Mouse (Mus musculus): ENCODE data around the gene Zc3hav1l. TPM values are rescaled to one million over a fixed set of nuclear protein-coding genes. Genes with fewer than 3 reads are reported as not detected.

The Zc3hav1l gene
- 1 to 10 TPM; 3.6 to 4.1 TPM for total RNA-seq (2021)
- long read RNA-seq, full-length matches to known transcripts, result 2 of 2 reads
- long read RNA-seq, partial matches to known transcripts, result 0 of 2 reads
- long read RNA-seq, other reads (novel, unspliced or antisense), result 0 of 2 reads

DNA sequence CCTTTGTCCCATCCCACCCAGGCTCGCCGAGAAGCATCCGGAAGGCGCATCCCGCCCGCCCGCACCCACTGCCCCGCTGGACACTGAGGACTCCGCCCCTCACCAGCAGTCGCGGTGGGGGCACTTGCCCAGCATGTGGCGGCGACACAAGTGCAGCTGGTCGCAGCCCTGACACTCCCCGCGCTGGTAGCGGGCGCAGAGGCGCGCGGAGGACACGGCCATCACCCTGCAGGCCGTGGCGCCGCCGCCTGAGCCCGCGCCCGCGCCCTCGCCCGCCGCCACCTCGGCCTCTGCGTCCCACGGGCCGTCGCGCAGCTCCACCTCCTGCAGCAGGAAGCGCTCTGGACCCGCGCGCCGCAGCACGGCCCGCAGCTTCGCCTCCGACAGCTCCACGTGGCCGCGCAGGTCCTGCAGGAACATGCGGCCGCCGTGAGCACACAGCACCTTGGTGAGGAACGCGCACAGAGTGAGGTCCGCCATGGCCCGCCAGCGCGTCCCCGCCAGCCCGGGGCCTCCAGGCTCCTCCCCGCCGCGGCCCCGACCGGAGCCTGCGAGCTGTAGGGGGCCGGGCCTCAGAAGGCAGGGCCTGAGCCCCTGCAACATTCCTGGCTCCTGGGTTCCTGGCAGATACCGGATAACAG is at the start of gene Zc3hav1l:
Gene Zc3hav1l, minus strand, starts transcription at position 499 of the 641 bp plus-strand sequence.
- DNase-seq (ENCODE audit: low spot score in 2 of 2), result peak; percentile 68 to 76

GRCm38 (mm10) chr6:38347875-38348274 is 48.8 kb upstream of the Zc3hav1l start:
- DNase-seq (ENCODE audit: low spot score in 2 of 2), result no peak

- DNase-seq (ENCODE audit: low spot score in 2 of 2), result no peak
Observed at GRCm38 (mm10) chr6:38345796-38346195, 46.7 kb upstream of the Zc3hav1l start.

DNA sequence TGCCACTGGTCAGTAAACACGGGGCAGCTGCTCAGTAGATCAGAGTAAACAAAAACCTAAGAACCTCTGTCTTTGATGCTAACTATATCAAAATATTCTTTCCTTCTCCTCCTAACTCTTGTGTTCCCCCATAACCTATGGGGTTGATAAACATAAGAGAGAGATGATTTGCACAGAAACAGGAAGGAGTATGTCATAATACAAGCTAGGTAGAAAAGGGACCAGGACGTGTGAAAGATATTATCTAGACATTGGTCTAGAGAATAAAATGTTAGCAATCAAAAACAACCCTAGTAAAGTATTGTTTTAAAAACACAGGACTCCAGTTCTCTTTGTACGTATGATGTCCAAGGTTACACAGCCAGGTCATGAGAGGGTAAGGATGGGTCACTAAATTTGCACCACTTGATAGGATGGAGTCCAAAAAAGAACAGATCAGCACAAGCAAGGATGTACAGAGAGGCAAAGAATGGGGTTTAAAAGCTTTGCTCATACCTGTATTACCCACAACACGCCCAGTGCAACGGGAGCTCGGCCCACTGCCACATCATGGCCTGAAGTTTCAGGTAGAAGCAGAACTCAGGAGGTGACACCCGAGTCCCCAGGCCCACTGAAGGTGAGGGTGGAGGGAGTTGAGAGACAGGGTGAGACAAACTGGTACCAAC is 45.1 kb upstream of the Zc3hav1l start:
- DNase-seq (ENCODE audit: low spot score in 2 of 2), result no peak

GRCm38 (mm10) chr6:38343581-38343980 is 44.5 kb upstream of the Zc3hav1l start:
- DNase-seq (ENCODE audit: low spot score in 2 of 2), result no peak

DNA sequence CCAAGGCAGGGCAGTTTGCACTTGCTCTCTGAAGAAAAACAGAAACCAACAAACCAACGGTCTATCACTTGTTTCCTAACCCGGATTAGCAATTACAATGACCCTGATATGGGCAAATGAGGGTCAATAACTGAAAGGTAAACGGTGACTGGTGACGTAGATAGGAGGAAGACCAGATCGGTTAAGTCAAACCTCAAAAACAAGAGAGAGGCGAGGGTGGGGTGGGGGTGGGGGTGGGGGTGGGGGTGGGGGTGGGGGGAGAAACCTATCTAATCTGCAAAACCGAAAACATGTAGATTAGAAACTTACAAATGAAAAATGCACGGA is 43.6 kb upstream of the Zc3hav1l start:
- DNase-seq (ENCODE audit: low spot score in 2 of 2), result no peak

DNA sequence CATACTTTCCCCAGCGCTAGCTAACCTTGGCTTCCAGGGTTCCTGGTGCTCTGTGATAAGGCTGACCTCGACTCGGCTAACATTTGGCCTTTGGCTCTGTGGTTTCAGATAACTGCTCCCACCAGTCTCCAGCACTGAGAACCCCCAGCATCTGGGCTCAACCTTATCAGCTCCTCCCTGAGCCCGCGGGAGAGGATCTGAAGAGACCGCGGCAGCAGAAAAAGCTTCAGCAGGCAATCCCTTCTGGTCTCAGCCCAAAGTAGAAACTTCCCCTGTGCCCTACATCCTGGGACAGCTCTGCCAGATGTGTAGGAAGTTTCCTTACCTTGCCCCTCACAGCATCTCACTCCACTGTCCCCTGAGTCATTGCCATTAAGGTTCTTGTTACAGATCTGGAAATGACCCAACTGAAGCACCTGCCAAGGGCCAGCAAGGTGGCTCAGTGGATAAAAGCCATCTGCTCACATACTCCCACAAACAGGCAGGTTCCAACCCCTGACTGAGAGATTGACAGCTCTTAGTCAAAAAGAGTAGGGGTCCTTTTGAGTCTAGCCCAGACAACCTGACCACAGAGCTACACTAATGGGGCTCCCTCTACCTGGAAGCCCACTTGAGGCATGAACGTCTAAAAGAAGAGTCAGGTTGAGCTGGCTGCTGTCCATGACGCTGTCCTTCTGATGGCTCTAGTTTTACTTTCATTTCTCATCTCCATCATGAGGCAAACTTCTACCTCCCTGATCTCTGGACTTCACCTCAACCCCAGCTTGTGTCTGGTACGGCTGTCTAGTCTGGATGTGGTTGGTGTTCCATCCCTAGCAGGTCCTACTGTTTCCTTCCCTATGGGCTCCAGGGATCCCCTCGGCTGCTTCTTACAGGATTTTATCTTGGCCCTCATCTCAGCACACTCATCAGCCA is 42.9 kb upstream of the Zc3hav1l start:
- DNase-seq (ENCODE audit: low spot score in 2 of 2), result no peak

DNA sequence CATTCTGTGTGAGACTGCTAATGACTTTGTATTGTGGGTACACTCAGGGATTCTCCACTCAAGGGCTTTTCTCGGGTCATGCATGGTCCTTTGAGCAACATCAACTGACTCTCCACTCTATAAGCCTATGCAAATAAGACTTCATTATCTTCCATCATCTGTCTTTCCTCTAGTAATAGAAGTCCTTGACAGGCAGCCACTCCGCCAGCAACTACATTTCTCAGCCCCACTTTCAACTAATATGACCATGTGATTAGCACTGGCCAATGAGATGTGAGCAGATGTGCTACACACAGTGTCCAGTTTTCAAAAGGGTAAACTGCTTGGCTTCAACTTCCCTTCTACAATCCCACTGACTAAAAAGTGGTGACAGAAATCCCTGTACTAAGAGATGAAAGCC is 40.0 kb upstream of the Zc3hav1l start:
- no peak for DNase-seq (ENCODE audit: low spot score in 2 of 2)

- no peak for DNase-seq (ENCODE audit: low spot score in 2 of 2)
Observed at GRCm38 (mm10) chr6:38337951-38338350, 38.9 kb upstream of the Zc3hav1l start.

DNA sequence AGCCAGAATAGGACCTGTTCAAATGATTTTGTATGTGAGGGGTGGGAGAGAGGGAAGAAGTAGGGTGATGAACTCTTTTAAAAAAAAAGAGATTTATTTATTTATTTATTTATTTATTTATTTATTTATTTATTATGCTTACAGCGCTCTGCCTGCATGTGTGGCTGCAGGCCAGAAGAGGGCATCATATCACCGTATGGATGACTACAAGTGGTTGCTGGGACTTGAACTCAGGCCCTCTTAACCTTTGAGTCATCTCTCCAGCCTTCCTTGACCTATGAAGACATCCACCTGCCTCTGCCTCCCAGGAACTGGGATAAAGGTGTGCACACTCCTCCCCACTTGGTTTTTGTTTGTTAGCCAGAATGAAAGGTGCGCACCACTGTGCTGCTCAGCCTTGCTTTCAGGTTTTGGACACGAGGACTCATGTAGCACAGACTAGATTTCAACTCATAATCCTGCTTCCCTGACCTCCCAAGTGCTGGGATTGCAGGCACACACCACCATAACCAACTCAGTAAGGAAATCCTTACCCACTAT is 38.2 kb upstream of the Zc3hav1l start:
- DNase-seq (ENCODE audit: low spot score in 2 of 2), result no peak

- DNase-seq (ENCODE audit: low spot score in 2 of 2), result no peak
Observed at GRCm38 (mm10) chr6:38335264-38335663, 36.2 kb upstream of the Zc3hav1l start.

DNA sequence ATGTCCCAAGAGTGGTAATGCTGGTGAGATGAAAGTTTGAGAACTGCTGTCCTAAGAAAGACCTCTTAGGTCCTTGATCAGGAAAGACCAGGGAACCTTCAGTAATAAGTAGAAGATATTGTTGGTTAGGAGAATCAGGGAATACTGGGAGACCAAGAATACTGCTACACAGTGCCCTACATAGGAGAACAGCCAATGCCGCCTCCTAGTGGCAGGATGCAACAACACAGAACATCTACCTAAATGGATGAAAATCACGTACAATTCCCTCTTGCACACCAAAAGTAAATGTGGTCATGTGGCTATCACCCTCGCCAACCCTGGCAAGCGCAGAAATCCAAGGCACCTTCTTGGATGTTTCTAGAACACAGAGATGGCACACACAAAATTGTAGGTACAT is 27.5 kb upstream of the Zc3hav1l start:
- DNase-seq (ENCODE audit: low spot score in 2 of 2), result peak; percentile 44 to 65

DNA sequence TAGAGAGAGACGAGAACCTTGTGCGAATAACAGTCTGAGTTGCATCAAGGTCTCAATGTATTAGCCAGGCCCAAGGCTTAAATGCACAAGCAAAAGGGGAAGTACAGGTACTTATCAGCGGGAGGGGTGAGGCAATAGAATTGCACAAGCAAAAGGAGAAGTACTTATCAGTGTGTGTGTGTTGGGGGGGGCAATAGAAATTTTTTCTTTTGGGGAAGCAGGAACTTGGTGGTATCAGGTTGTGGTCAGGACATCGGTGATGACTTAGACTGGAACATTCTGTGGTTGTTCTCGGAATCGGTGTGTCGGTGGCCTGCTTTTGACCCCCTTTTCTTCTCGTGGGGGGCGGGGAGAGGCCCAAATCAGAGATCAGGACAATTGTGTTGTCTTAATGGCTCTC is 21.6 kb upstream of the Zc3hav1l start:
- DNase-seq (ENCODE audit: low spot score in 2 of 2), result no peak

DNA sequence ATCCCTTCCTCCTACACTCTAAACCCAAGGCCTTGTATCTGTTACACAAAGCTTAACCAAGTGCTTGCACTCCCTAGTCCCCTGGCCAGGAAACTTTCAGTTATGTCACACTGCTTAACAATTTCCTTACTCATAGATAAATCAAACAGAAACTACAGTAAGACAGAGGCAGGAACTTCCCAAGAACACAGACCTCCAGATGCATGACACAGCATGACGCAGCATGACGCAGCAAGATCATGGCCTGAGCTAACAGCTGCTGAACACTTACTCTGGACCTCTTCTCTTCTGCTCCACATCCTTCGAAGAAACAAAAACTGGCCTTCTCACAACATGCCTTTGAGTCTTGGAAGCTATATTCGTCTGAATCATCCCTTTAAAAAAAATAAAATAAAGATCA is 17.0 kb upstream of the Zc3hav1l start:
- no peak for DNase-seq (ENCODE audit: low spot score in 2 of 2)

- DNase-seq (ENCODE audit: low spot score in 2 of 2), result no peak
Observed at GRCm38 (mm10) chr6:38309741-38310140, 10.7 kb upstream of the Zc3hav1l start.

GRCm38 (mm10) chr6:38304981-38305380 is 5.9 kb upstream of the Zc3hav1l start:
- DNase-seq (ENCODE audit: low spot score in 2 of 2), result no peak

DNA sequence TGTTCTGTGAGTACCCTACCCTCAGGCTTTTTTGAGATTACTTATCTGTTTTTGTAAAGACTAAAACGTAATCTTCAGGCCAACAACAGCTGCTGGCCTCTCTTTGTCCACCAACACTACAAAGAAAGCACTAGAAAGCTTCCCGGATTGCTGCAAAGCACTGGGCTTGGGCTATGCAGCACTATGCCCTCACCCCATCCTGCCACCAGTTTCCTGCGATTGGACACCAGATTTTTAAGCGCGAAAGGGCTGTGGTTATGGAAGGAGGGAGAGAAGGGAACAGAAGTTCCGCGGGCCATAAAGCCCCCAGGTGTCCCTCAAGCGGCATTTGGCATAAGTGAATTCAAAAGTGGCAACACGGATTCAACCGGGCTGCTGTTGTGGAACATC is 818 bp downstream of the Zc3hav1l start:
- DNase-seq (ENCODE audit: low spot score in 2 of 2), result peak; percentile 12 to 25

DNA sequence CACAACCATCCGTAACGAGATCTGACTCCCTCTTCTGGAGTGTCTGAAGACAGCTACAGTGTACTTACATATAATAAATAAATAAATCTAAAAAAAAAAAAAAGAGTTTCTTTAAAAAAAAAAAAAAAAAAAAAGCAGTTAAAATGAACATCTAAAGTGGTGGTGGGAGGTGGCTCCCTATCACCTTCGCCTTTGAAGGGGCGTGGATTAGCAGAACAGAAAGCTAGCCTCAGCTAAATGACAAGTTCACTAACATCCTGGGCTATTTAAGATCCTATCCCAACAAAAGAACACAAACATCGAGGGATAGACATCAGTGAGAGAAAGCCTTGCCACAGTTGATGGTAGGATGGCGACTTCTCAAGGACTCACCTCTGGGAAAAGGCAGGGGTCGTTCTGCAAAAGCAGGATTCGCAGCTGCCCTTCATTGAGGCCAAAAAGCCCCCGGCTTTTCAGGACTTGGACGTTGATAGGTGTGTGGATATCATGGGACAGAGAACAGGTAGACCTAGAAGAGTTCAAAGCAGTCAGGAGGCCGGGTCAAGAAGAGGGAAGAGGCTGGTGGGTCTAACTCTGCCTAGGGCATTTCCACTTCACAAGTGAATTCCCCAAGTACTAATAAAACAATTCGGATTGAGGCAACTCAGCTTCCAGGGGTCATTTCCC is 1.3 kb downstream of the Zc3hav1l start:
- DNase-seq (ENCODE audit: low spot score in 2 of 2), result peak in 1 of 2 experiments; percentile 13

GRCm38 (mm10) chr6:38293708-38294107 is 5.4 kb downstream of the Zc3hav1l start:
- no peak for DNase-seq (ENCODE audit: low spot score in 2 of 2)

DNA sequence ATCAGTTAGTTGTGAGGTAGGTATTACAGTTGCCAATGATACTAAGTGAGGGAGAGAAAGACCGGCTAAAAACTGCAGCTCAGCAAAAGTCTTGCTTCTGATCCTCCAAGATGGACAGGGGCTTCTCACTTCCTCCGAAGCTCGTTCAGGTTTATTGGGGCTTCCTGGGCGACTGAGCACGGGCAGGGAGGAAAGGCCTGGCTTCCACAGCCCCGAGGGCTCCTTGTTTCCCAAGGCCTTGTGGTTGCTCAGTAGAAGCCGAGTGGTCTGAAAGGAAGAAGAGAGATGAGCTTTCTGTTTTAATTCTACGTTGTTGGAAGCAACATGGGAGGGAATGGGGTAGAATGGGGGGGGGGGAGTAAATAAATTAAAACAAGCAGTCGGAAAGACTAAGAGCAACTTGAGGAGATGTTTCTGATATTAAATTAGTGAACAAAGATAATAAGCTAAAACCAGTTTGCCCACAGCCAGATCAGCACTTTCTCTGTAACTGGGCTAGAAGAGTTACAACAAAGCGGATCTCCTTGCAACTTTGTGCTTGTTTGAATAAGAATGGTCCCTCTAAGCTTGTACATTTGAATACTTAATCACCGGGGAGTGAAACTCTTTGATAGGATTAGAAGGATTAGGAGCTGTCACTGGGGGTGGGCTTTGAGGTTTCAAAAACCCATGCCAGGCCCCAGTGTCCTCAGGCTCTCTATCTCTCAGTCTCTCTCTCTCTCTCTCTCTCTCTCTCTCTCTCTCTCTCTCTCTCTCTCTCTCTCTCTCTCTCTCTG is 6.0 kb downstream of the Zc3hav1l start:
- no peak for DNase-seq (ENCODE audit: low spot score in 2 of 2)
